Mouse (Mus musculus): ENCODE data around the gene Mybpc2. TPM values are rescaled to one million over a fixed set of nuclear protein-coding genes. Genes with fewer than 3 reads are reported as not detected.

Mybpc2 gene
- polyA plus RNA-seq (2015; fragmentation: Nextera tagmentation; extraction: Ambion mirVana) = 4.5 and 4.6 TPM in 2 replicates

- Histone ChIP-seq H3K9ac (ENCODE audit: low read length) (peak within 1 kb of the TSS; percentile 65), H3K4me1 (ENCODE audit: control insufficient read depth, insufficient read depth, low read length) (peaks cover 17% of the 10 kb centered on the region), H3K36me3 (ENCODE audit: control insufficient read depth, insufficient read depth) (no peaks in the 10 kb centered on the region), H3K9me3 (replicated peaks; ENCODE audit: control insufficient read depth, low read length) (no peaks in the 10 kb centered on the region; the same call in 1 of the 2 replicates), H3K4me3 (ENCODE audit: low read length) (peak within 1 kb of the TSS; percentile 29), H3K4me2 (ENCODE audit: low read depth, low read length) (peak within 1 kb of the TSS; percentile 62), H3K27me3 (ENCODE audit: control insufficient read depth, insufficient read depth, low read length) (peaks cover 37% of the 10 kb centered on the region), H3K27ac (ENCODE audit: low read length) (peak within 1 kb of the TSS; percentile 64)
- ATAC-seq (replicated peaks; ENCODE audit: extremely low read depth, insufficient read depth, low FRiP score) = peak; percentile 38; the same call in 1 of the 2 replicates
- WGBS = 25% methylated on average over 12 of the region's 12 CpGs
These were observed at the start of gene Mybpc2 for GRCm38 (mm10) chr7:44524502-44524901. Gene Mybpc2, minus strand, starts transcription at chr7:44524656.

DNA sequence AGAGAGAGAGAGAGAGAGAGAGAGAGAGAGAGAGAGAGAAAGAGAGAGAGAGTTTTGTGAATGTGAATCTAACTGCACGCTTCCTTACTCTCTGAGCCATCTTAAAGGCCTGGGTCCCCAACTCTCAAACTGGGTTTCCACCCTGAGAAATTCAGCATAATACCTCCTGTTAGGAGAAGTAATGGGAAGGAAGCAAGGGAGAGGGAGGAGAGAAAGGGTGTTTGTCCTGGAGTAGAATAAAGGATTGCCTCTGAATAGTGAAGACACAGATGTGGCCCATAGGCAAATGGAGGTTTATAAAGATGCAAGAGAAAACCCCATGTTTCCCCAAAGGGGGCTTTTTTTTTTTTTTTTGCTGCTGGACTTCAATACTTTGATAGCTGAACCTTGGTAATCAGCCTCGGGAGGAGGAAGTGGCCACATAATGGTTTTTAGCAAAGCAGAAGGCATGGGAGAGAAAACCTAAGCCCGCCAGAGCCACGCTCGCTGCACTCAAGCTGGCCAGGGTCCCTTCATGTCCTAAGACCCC lies 48.6 kb upstream of the Mybpc2 start:
- no peak for ATAC-seq (replicated peaks; ENCODE audit: extremely low read depth, insufficient read depth, low FRiP score)
- WGBS = 66% methylated on average over 5 of the region's 5 CpGs
- Histone ChIP-seq H3K36me3 (ENCODE audit: control insufficient read depth, insufficient read depth) (no peaks in the 10 kb centered on the region), H3K27ac (ENCODE audit: low read length) (no peak overlapping the region), H3K4me3 (ENCODE audit: low read length) (no peak overlapping the region), H3K4me1 (ENCODE audit: control insufficient read depth, insufficient read depth, low read length) (no peaks in the 10 kb centered on the region), H3K9ac (ENCODE audit: low read length) (no peak overlapping the region), H3K4me2 (ENCODE audit: low read depth, low read length) (no peak overlapping the region), H3K27me3 (ENCODE audit: control insufficient read depth, insufficient read depth, low read length) (no peaks in the 10 kb centered on the region; the same call in 1 of the 2 replicates), H3K9me3 (replicated peaks; ENCODE audit: control insufficient read depth, low read length) (no peaks in the 10 kb centered on the region)

GRCm38 (mm10) chr7:44572213-44572701 lies 47.8 kb upstream of the Mybpc2 start, which contains the start of gene Napsa:
Gene Napsa, plus strand, starts transcription at chr7:44572380.
- H3K9ac ChIP-seq (ENCODE audit: low read length) = no peak within 1 kb of the TSS
- no peaks in the 10 kb centered on the region for H3K36me3 ChIP-seq (ENCODE audit: control insufficient read depth, insufficient read depth)
- no peak within 1 kb of the TSS for H3K27ac ChIP-seq (ENCODE audit: low read length)
- H3K4me3 ChIP-seq (ENCODE audit: low read length) = no peak within 1 kb of the TSS
- H3K9me3 ChIP-seq (replicated peaks; ENCODE audit: control insufficient read depth, low read length) = no peaks in the 10 kb centered on the region
- ATAC-seq (replicated peaks; ENCODE audit: extremely low read depth, insufficient read depth, low FRiP score) = no peak
- no peaks in the 10 kb centered on the region for H3K4me1 ChIP-seq (ENCODE audit: control insufficient read depth, insufficient read depth, low read length)
- WGBS = 33% methylated on average over 7 of the region's 7 CpGs
- H3K4me2 ChIP-seq (ENCODE audit: low read depth, low read length) = no peak within 1 kb of the TSS
- peaks cover 2% of the 10 kb centered on the region for H3K27me3 ChIP-seq (ENCODE audit: control insufficient read depth, insufficient read depth, low read length)

- 72% methylated on average over 4 of the region's 4 CpGs for WGBS
- Histone ChIP-seq H3K4me2 (ENCODE audit: low read depth, low read length) (no peak overlapping the region), H3K9ac (ENCODE audit: low read length) (no peak overlapping the region), H3K4me3 (ENCODE audit: low read length) (no peak overlapping the region), H3K9me3 (replicated peaks; ENCODE audit: control insufficient read depth, low read length) (no peaks in the 10 kb centered on the region), H3K27me3 (ENCODE audit: control insufficient read depth, insufficient read depth, low read length) (peaks cover 2% of the 10 kb centered on the region), H3K27ac (ENCODE audit: low read length) (no peak overlapping the region), H3K4me1 (ENCODE audit: control insufficient read depth, insufficient read depth, low read length) (no peaks in the 10 kb centered on the region), H3K36me3 (ENCODE audit: control insufficient read depth, insufficient read depth) (no peaks in the 10 kb centered on the region)
- ATAC-seq (replicated peaks; ENCODE audit: extremely low read depth, insufficient read depth, low FRiP score) = no peak
These were observed 47.4 kb upstream of the Mybpc2 start for GRCm38 (mm10) chr7:44571811-44572210.

- WGBS = 69% methylated on average over 6 of the region's 6 CpGs
- no peak overlapping the region for H3K4me2 ChIP-seq (ENCODE audit: low read depth, low read length)
- H3K4me1 ChIP-seq (ENCODE audit: control insufficient read depth, insufficient read depth, low read length) = no peaks in the 10 kb centered on the region
- no peak for ATAC-seq (replicated peaks; ENCODE audit: extremely low read depth, insufficient read depth, low FRiP score)
- no peak overlapping the region for H3K9ac ChIP-seq (ENCODE audit: low read length)
- no peak overlapping the region for H3K4me3 ChIP-seq (ENCODE audit: low read length)
- H3K27ac ChIP-seq (ENCODE audit: low read length) = no peak overlapping the region
- H3K36me3 ChIP-seq (ENCODE audit: control insufficient read depth, insufficient read depth) = no peaks in the 10 kb centered on the region
- no peaks in the 10 kb centered on the region for H3K9me3 ChIP-seq (replicated peaks; ENCODE audit: control insufficient read depth, low read length)
- peaks cover 2% of the 10 kb centered on the region for H3K27me3 ChIP-seq (ENCODE audit: control insufficient read depth, insufficient read depth, low read length)
These were observed 46.5 kb upstream of the Mybpc2 start for GRCm38 (mm10) chr7:44570989-44571388.

DNA sequence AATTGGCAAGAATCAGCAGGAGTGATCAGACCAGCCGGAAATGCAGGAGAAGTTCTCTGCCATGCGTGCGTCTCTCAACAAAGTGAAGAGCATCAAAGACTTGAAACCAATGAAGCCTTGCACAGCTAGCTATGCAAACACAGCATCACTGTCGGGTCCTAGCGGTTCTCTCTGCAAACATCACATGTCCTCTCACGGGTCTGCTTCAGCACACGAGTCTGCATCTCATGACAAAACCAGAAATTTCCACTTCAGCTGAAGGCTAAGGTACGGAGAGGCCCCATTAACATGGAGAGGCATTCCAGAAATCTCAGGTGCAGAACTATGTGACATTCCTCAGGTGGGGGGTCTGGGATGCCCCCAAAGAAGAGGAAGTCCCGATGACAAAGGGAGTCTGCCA lies 44.3 kb upstream of the Mybpc2 start:
- no peak overlapping the region for H3K4me2 ChIP-seq (ENCODE audit: low read depth, low read length)
- H3K27ac ChIP-seq (ENCODE audit: low read length) = no peak overlapping the region
- WGBS = 60% methylated on average over 9 of the region's 9 CpGs
- peaks cover 2% of the 10 kb centered on the region for H3K27me3 ChIP-seq (ENCODE audit: control insufficient read depth, insufficient read depth, low read length)
- H3K36me3 ChIP-seq (ENCODE audit: control insufficient read depth, insufficient read depth) = no peaks in the 10 kb centered on the region
- H3K9me3 ChIP-seq (replicated peaks; ENCODE audit: control insufficient read depth, low read length) = no peaks in the 10 kb centered on the region
- no peak overlapping the region for H3K9ac ChIP-seq (ENCODE audit: low read length)
- ATAC-seq (replicated peaks; ENCODE audit: extremely low read depth, insufficient read depth, low FRiP score) = no peak
- no peak overlapping the region for H3K4me3 ChIP-seq (ENCODE audit: low read length)
- H3K4me1 ChIP-seq (ENCODE audit: control insufficient read depth, insufficient read depth, low read length) = no peaks in the 10 kb centered on the region

DNA sequence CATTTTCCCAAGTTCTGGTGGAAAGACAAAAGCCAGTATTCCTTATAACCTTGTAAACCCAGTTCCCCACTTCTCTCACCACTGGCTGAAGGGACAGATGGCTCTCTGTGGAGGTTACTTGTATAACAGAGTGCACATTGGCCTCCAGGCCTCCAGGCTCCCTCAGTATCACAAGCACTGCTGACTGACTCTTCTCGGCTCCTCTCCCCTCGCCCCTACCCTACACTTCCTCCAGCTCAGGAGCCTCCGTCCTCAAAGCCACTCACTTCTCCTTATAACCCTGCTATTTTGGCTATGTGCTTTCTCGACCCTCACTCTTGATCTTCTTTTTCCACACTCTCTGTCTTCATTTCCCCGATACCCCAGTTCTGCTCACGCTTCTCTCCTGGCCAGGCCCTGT lies 41.0 kb upstream of the Mybpc2 start:
- H3K36me3 ChIP-seq (ENCODE audit: control insufficient read depth, insufficient read depth) = no peaks in the 10 kb centered on the region
- WGBS = 59% methylated on average over 6 of the region's 6 CpGs
- H3K4me3 ChIP-seq (ENCODE audit: low read length) = no peak overlapping the region
- no peak overlapping the region for H3K27ac ChIP-seq (ENCODE audit: low read length)
- H3K4me2 ChIP-seq (ENCODE audit: low read depth, low read length) = no peak overlapping the region
- H3K27me3 ChIP-seq (ENCODE audit: control insufficient read depth, insufficient read depth, low read length) = peaks cover 2% of the 10 kb centered on the region; the same call in 1 of the 2 replicates
- no peak overlapping the region for H3K9ac ChIP-seq (ENCODE audit: low read length)
- no peak for ATAC-seq (replicated peaks; ENCODE audit: extremely low read depth, insufficient read depth, low FRiP score)
- H3K9me3 ChIP-seq (replicated peaks; ENCODE audit: control insufficient read depth, low read length) = no peaks in the 10 kb centered on the region
- H3K4me1 ChIP-seq (ENCODE audit: control insufficient read depth, insufficient read depth, low read length) = no peaks in the 10 kb centered on the region

DNA sequence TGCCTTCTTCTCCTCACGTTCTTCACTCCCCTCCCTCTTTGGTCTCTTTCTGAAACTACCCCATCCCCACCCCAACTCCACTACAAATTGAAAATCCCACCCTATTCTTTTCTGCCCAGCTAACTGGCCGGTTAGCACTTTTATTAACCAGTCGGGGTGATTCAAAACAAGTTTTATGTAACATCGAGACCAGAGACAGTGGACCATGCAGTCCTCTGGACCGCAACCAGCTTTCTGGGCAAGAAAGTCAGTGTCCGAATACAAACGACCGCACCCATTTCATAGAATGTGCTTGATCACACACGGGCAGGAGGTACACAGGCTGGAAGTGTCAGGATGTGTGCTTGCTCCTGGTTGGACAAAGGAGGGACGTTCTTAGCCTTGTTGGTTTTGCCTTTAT lies 40.0 kb upstream of the Mybpc2 start:
- WGBS = 76% methylated on average over 10 of the region's 10 CpGs
- H3K27ac ChIP-seq (ENCODE audit: low read length) = no peak overlapping the region
- H3K9me3 ChIP-seq (replicated peaks; ENCODE audit: control insufficient read depth, low read length) = no peaks in the 10 kb centered on the region
- H3K4me1 ChIP-seq (ENCODE audit: control insufficient read depth, insufficient read depth, low read length) = no peaks in the 10 kb centered on the region
- ATAC-seq (replicated peaks; ENCODE audit: extremely low read depth, insufficient read depth, low FRiP score) = no peak
- no peak overlapping the region for H3K4me2 ChIP-seq (ENCODE audit: low read depth, low read length)
- H3K27me3 ChIP-seq (ENCODE audit: control insufficient read depth, insufficient read depth, low read length) = peaks cover 2% of the 10 kb centered on the region; the same call in 1 of the 2 replicates
- H3K9ac ChIP-seq (ENCODE audit: low read length) = no peak overlapping the region
- H3K4me3 ChIP-seq (ENCODE audit: low read length) = no peak overlapping the region
- no peaks in the 10 kb centered on the region for H3K36me3 ChIP-seq (ENCODE audit: control insufficient read depth, insufficient read depth)

DNA sequence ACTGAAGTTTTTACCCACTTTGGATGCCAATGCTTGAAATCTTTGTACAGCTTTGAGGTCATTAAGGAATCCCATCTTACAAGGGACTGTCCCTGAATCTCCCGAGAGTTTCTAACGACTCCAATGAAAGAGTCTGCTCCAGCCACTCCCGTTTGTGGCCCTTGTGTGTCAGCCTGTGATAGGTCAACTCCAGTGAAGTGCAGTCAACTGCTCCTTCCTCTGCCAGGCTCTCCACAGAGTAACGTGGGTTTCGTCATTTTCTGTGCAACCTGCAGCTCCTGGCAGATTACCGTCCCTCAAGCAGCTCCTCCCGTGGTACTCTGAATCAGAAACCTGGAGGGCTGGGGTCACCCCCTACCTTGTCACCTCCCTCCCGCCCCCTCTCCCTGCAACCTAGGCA lies 38.8 kb upstream of the Mybpc2 start:
- no peak overlapping the region for H3K27ac ChIP-seq (ENCODE audit: low read length)
- H3K4me2 ChIP-seq (ENCODE audit: low read depth, low read length) = no peak overlapping the region
- no peak overlapping the region for H3K4me3 ChIP-seq (ENCODE audit: low read length)
- no peak overlapping the region for H3K9ac ChIP-seq (ENCODE audit: low read length)
- WGBS = 36% methylated on average over 8 of the region's 8 CpGs
- H3K27me3 ChIP-seq (ENCODE audit: control insufficient read depth, insufficient read depth, low read length) = peaks cover 5% of the 10 kb centered on the region; the same call in 1 of the 2 replicates
- no peaks in the 10 kb centered on the region for H3K9me3 ChIP-seq (replicated peaks; ENCODE audit: control insufficient read depth, low read length)
- no peak for ATAC-seq (replicated peaks; ENCODE audit: extremely low read depth, insufficient read depth, low FRiP score)
- no peaks in the 10 kb centered on the region for H3K36me3 ChIP-seq (ENCODE audit: control insufficient read depth, insufficient read depth)
- H3K4me1 ChIP-seq (ENCODE audit: control insufficient read depth, insufficient read depth, low read length) = no peaks in the 10 kb centered on the region

All from heart, embryonic 16.5 days (tissue).